Mouse (Mus musculus) myocyte (in vitro differentiated cells): ENCODE results near the gene Olfr547.

Experiments
- CEBPB ChIP-seq: IDR thresholded peaks from 2 replicates; pipeline ENCODE4 v1.6.1; 2011; ENCODE audit warnings: mild to moderate bottlenecking, moderate library complexity; ENCODE audit not compliant: poor library complexity, insufficient read depth, severe bottlenecking
- E2F4 ChIP-seq: IDR thresholded peaks from one replicate; pipeline ENCODE4 v1.6.1; 2011; ENCODE audit warnings: mild to moderate bottlenecking, control low read depth, moderate library complexity; ENCODE audit not compliant: insufficient read depth
- MAX ChIP-seq: IDR thresholded peaks from one replicate; pipeline ENCODE4 v1.6.1; 2011; ENCODE audit warnings: low read depth, mild to moderate bottlenecking, control low read depth
- MYOD1 ChIP-seq, 3 experiments: IDR thresholded peaks; one replicate each; pipeline ENCODE4 v1.6.1; 2011; ENCODE audit warnings: control low read depth in 2 of 3, low read depth in 2 of 3, mild to moderate bottlenecking in 2 of 3, moderate library complexity in 1 of 3; ENCODE audit not compliant: insufficient read length in 2 of 3, control insufficient read depth in 1 of 3
- MYOG ChIP-seq, 3 experiments: IDR thresholded peaks; one replicate each; pipeline ENCODE4 v1.6.1; 2011; ENCODE audit warnings: control low read depth in 2 of 3, low read depth in 2 of 3, mild to moderate bottlenecking in 2 of 3; ENCODE audit not compliant: insufficient read length in 2 of 3, control insufficient read depth in 1 of 3, insufficient read depth in 1 of 3
- POLR2A ChIP-seq: IDR thresholded peaks from one replicate; pipeline ENCODE4 v1.6.1; 2011; ENCODE audit warnings: low read depth, mild to moderate bottlenecking, control low read depth, moderate library complexity; ENCODE audit not compliant: insufficient read length
- POLR2AphosphoS2 ChIP-seq: IDR thresholded peaks from one replicate; pipeline ENCODE4 v1.6.1; 2011; ENCODE audit warnings: low read depth, control low read depth; ENCODE audit not compliant: insufficient read length
- REST ChIP-seq: IDR thresholded peaks from one replicate; pipeline ENCODE4 v1.6.1; 2011; ENCODE audit warnings: mild to moderate bottlenecking, control low read depth, moderate library complexity; ENCODE audit not compliant: insufficient read depth, insufficient read length
- SRF ChIP-seq: IDR thresholded peaks from one replicate; pipeline ENCODE4 v1.6.1; 2011; ENCODE audit warnings: low read depth; ENCODE audit not compliant: control insufficient read depth, insufficient read length
- TCF12 ChIP-seq: IDR thresholded peaks from one replicate; pipeline ENCODE4 v1.6.1; 2011; ENCODE audit warnings: mild to moderate bottlenecking, control low read depth; ENCODE audit not compliant: poor library complexity, insufficient read depth, severe bottlenecking
- TCF3 ChIP-seq: IDR thresholded peaks from one replicate; pipeline ENCODE4 v1.6.1; 2011; ENCODE audit warnings: low read depth, control low read depth; ENCODE audit not compliant: insufficient read length
- USF1 ChIP-seq: IDR thresholded peaks from one replicate; pipeline ENCODE4 v1.6.1; 2011; ENCODE audit warnings: low read depth, mild to moderate bottlenecking, control low read depth, moderate library complexity

- TF ChIP-seq E2F4: no peak
- TF ChIP-seq TCF3: no peak
- no peak for TF ChIP-seq POLR2A
- no peak for TF ChIP-seq POLR2AphosphoS2
- TF ChIP-seq USF1: no peak
- TF ChIP-seq MAX: no peak
- no peak for TF ChIP-seq TCF12
- TF ChIP-seq CEBPB: no peak
- no peak for TF ChIP-seq MYOG (IDR thresholded peaks at IDR 0.05; ENCODE audit: control insufficient read depth in 1 of 3, insufficient read depth in 1 of 3, insufficient read length in 2 of 3, low read depth in 2 of 3)
- no peak for TF ChIP-seq MYOD1 (IDR thresholded peaks at IDR 0.05; ENCODE audit: control insufficient read depth in 1 of 3, insufficient read length in 2 of 3, low read depth in 2 of 3)
- TF ChIP-seq REST: no peak
- no peak for TF ChIP-seq SRF
Measured at GRCm38 (mm10) chr7:102564999-102565997, 30.7 kb downstream of the Olfr547 start, which contains the start of gene Trim21.
